9 mouse cellular contexts compared by ENCODE assay signal in the genomic region with DNA sequence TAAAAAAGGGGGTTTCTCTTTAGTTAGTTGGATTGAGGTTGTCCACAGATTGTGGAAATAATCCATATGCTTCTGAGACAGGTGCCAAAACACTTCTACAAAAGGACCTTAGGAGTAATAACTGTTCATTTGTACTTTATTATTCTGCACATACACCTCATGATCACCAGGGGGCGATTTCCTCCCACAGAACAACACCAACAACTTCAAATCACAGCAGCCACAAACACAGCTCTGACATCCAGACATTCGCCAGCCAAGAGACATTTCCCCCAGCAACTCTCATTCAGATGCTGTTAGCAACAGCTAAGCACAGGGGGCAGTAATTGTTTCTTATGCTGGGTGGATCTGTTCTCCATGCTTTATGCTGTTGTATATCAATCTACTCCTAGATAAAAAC. TPM values are rescaled to one million over a fixed set of nuclear protein-coding genes. Genes with fewer than 3 reads are reported as not detected.
DNase-seq lines count a peak whose midpoint lies in the region; ATAC-seq lines count a peak whose summit lies in the region.
"Had no signal": no experiment of that assay in that cellular context is flagged by ENCODE, and none has a peak within 500 bp of the region (broad histone marks: within the 10 kb centered on the region; RNA-seq: fewer than 3 reads in every experiment).

No protein-coding gene starts in this region.

- H3K27ac ChIP-seq in embryonic facial prominence, embryonic 14.5 days (replicated peaks; ENCODE audit: low read depth, low read length), result no peak overlapping the region
- no peak overlapping the region for H3K27ac ChIP-seq in hindbrain, embryonic 13.5 days
- H3K27ac ChIP-seq in limb, embryonic 11.5 days (replicated peaks; ENCODE audit: low read depth, low read length), result no peak overlapping the region

- DNase-seq in right cerebral cortex, postnatal 10 days (ENCODE audit: low spot score in 2 of 2), result peak; percentile 50 to 53
- DNase-seq in right cerebral cortex, postnatal 25 days, result no peak
- peak; percentile 51 for DNase-seq in adrenal gland, adult 2 months
- peak; percentile 70 for DNase-seq in embryonic facial prominence, embryonic 14.5 days (ENCODE audit: low spot score)
- peak; percentile 30 for DNase-seq in limb, embryonic 11.5 days (ENCODE audit: low spot score)
- DNase-seq in thymus, postnatal 25 days, result no peak

- H3K4me3 ChIP-seq in embryonic facial prominence, embryonic 14.5 days (ENCODE audit: low read depth, low read length), result no peak overlapping the region
- H3K4me3 ChIP-seq in hindbrain, embryonic 13.5 days, result no peak overlapping the region
- no peak overlapping the region for H3K4me3 ChIP-seq in limb, embryonic 11.5 days (ENCODE audit: low read depth, low read length)

- H3K9me3 ChIP-seq in embryonic facial prominence, embryonic 14.5 days (ENCODE audit: control insufficient read depth, low read length), result no peaks in the 10 kb centered on the region
- H3K9me3 ChIP-seq in hindbrain, embryonic 13.5 days, result no peaks in the 10 kb centered on the region
- no peaks in the 10 kb centered on the region for H3K9me3 ChIP-seq in limb, embryonic 11.5 days (ENCODE audit: control insufficient read depth, low read length)

- H3K36me3 ChIP-seq in embryonic facial prominence, embryonic 14.5 days (ENCODE audit: control insufficient read depth, insufficient read depth, low read length), result no peaks in the 10 kb centered on the region
- H3K36me3 ChIP-seq in hindbrain, embryonic 13.5 days, result no peaks in the 10 kb centered on the region
- no peaks in the 10 kb centered on the region for H3K36me3 ChIP-seq in limb, embryonic 11.5 days (ENCODE audit: control insufficient read depth, insufficient read depth, low read length)

- no peaks in the 10 kb centered on the region; the same call in 1 of the 2 replicates for H3K27me3 ChIP-seq in embryonic facial prominence, embryonic 14.5 days (replicated peaks; ENCODE audit: control insufficient read depth, insufficient read depth, low read length)
- no peaks in the 10 kb centered on the region for H3K27me3 ChIP-seq in hindbrain, embryonic 13.5 days
- H3K27me3 ChIP-seq in limb, embryonic 11.5 days (ENCODE audit: control insufficient read depth, insufficient read depth, low read length), result no peaks in the 10 kb centered on the region

- no peak overlapping the region for H3K9ac ChIP-seq in embryonic facial prominence, embryonic 14.5 days (ENCODE audit: low read depth, low read length)
- no peak overlapping the region for H3K9ac ChIP-seq in hindbrain, embryonic 13.5 days
- H3K9ac ChIP-seq in limb, embryonic 11.5 days (ENCODE audit: low read length), result no peak overlapping the region

- no peaks in the 10 kb centered on the region for H3K4me1 ChIP-seq in embryonic facial prominence, embryonic 14.5 days (ENCODE audit: control insufficient read depth, insufficient read depth, low read length)
- no peaks in the 10 kb centered on the region for H3K4me1 ChIP-seq in hindbrain, embryonic 13.5 days (replicated peaks)
- H3K4me1 ChIP-seq in limb, embryonic 11.5 days (ENCODE audit: control insufficient read depth, insufficient read depth, low read length), result no peaks in the 10 kb centered on the region

- WGBS in embryonic facial prominence, embryonic 14.5 days, result 11% methylated on average over 2 of the region's 2 CpGs
- WGBS in hindbrain, embryonic 13.5 days, result 0% methylated on average over 2 of the region's 2 CpGs
- WGBS in limb, embryonic 11.5 days, result 17% methylated on average over 2 of the region's 2 CpGs

- ATAC-seq in embryonic facial prominence, embryonic 14.5 days (ENCODE audit: low read depth), result no peak; the same call in 1 of the 2 replicates
- ATAC-seq in hindbrain, embryonic 13.5 days (ENCODE audit: low FRiP score), result peak; percentile 69; the same call in 1 of the 2 replicates
- ATAC-seq in limb, embryonic 11.5 days (ENCODE audit: insufficient number of reproducible peaks, low FRiP score, low TSS enrichment, low read depth), result no peak
- ATAC-seq in monocyte, adult 5-6 weeks (replicated peaks; ENCODE audit: insufficient number of reproducible peaks, low FRiP score, low TSS enrichment, poor library complexity, severe bottlenecking), result peak; percentile 50

- no peak overlapping the region for H3K4me2 ChIP-seq in embryonic facial prominence, embryonic 14.5 days (ENCODE audit: low read depth, low read length)
- no peak overlapping the region for H3K4me2 ChIP-seq in hindbrain, embryonic 13.5 days
- H3K4me2 ChIP-seq in limb, embryonic 11.5 days (ENCODE audit: low read depth, severe bottlenecking), result no peak overlapping the region

RNA-seq across cellular contexts. Expression of a gene that starts 5.3 kb away (rescaled TPM):
- total RNA-seq in adrenal gland, adult 2 months (2021), result not detected
- polyA plus RNA-seq in adrenal gland, adult 2 months (2012; rRNA removed), result not detected in 2 replicates
- polyA plus RNA-seq in embryonic facial prominence, embryonic 14.5 days (2014; fragmentation: Nextera tagmentation; extraction: Ambion mirVana), result 0.10 TPM in 1 of 2 replicates, not detected in the other
- polyA plus RNA-seq in hindbrain, embryonic 13.5 days (2015; fragmentation: Nextera tagmentation; extraction: Ambion mirVana), result not detected in 2 replicates
- polyA plus RNA-seq in limb, embryonic 11.5 days (2014; fragmentation: Nextera tagmentation; extraction: Ambion mirVana), result not detected in 2 replicates
- not detected in 3 replicates for total RNA-seq in monocyte, adult 5-6 weeks (2017)
- polyA plus RNA-seq: frontal cortex, adult 2 months had no signal

RNA-seq across cellular contexts. Expression of a gene that starts 15.8 kb away (rescaled TPM):
- total RNA-seq in adrenal gland, adult 2 months (2021), result not detected
- not detected in 2 replicates for polyA plus RNA-seq in adrenal gland, adult 2 months (2012; rRNA removed)
- polyA plus RNA-seq in embryonic facial prominence, embryonic 14.5 days (2014; fragmentation: Nextera tagmentation; extraction: Ambion mirVana), result 0.18 TPM in 1 of 2 replicates, not detected in the other
- not detected in 2 replicates for polyA plus RNA-seq in hindbrain, embryonic 13.5 days (2015; fragmentation: Nextera tagmentation; extraction: Ambion mirVana)
- polyA plus RNA-seq in limb, embryonic 11.5 days (2014; fragmentation: Nextera tagmentation; extraction: Ambion mirVana), result not detected in 2 replicates
- total RNA-seq in monocyte, adult 5-6 weeks (2017), result not detected in 3 replicates
- polyA plus RNA-seq: frontal cortex, adult 2 months had no signal

RNA-seq across cellular contexts. Expression of a gene that starts 27.5 kb away (rescaled TPM):
- total RNA-seq in adrenal gland, adult 2 months (2021), result 10 to 100 TPM; 28.3 to 31.6 TPM
- 3.1 and 4.1 TPM in 2 replicates for polyA plus RNA-seq in adrenal gland, adult 2 months (2012; rRNA removed)
- polyA plus RNA-seq in embryonic facial prominence, embryonic 14.5 days (2014; fragmentation: Nextera tagmentation; extraction: Ambion mirVana), result 0.93 and 1.2 TPM in 2 replicates
- polyA plus RNA-seq in hindbrain, embryonic 13.5 days (2015; fragmentation: Nextera tagmentation; extraction: Ambion mirVana), result 0.47 and 0.78 TPM in 2 replicates
- 0.10 and 0.17 TPM in 2 replicates for polyA plus RNA-seq in limb, embryonic 11.5 days (2014; fragmentation: Nextera tagmentation; extraction: Ambion mirVana)
- 282 to 374 TPM (median 353 TPM) in 3 replicates for total RNA-seq in monocyte, adult 5-6 weeks (2017)

RNA-seq across cellular contexts. Expression of a gene that starts 46.0 kb away (rescaled TPM):
- total RNA-seq in adrenal gland, adult 2 months (2021), result not detected
- polyA plus RNA-seq in adrenal gland, adult 2 months (2012; rRNA removed), result not detected in 2 replicates
- polyA plus RNA-seq in embryonic facial prominence, embryonic 14.5 days (2014; fragmentation: Nextera tagmentation; extraction: Ambion mirVana), result 0.04 and 0.13 TPM in 2 replicates
- not detected in 2 replicates for polyA plus RNA-seq in hindbrain, embryonic 13.5 days (2015; fragmentation: Nextera tagmentation; extraction: Ambion mirVana)
- polyA plus RNA-seq in limb, embryonic 11.5 days (2014; fragmentation: Nextera tagmentation; extraction: Ambion mirVana), result not detected in 2 replicates
- not detected in 3 replicates for total RNA-seq in monocyte, adult 5-6 weeks (2017)
- polyA plus RNA-seq: frontal cortex, adult 2 months had no signal

Comparison
In these comparisons a context has a peak if more than half of its experiments do, and no peak if none do; other contexts are left out.
1. DNase-seq: peak in right cerebral cortex, postnatal 10 days (2 of 2), adrenal gland, adult 2 months (single experiment), embryonic facial prominence, embryonic 14.5 days (single experiment) and limb, embryonic 11.5 days (single experiment); none in right cerebral cortex, postnatal 25 days (single experiment) and thymus, postnatal 25 days (single experiment).
2. ATAC-seq: peak in hindbrain, embryonic 13.5 days (single experiment) and monocyte, adult 5-6 weeks (single experiment); none in embryonic facial prominence, embryonic 14.5 days (single experiment) and limb, embryonic 11.5 days (single experiment).